Mouse (Mus musculus): ENCODE results near the gene Gkap1. TPM values are rescaled to one million over a fixed set of nuclear protein-coding genes. Genes with fewer than 3 reads are reported as not detected.

Gkap1 gene
- polyA plus RNA-seq, 1 experiment = 21.2 TPM

DNA sequence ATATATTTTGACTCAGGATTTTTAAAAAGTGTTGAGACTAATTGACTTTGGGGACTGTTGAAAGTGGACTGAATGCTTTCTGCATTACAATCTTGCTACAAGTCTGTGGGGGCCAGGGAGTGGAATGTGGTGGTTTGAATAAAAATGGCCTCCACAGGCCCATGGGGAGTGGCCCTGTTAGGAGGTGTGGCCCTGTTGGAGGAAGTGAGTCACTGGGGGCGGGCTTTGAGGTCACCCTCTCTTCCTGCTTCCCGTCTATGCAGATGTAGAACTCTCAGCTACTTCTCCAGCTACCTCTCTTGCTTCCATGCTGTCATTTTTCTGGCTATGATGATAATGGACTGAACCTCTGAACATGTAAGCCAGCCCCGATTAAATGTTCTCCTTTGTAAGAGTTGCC is 23.3 kb upstream of the Gkap1 start:
- H3K4me1 ChIP-seq (ENCODE audit: control insufficient read depth, insufficient read depth, low read length) = no peaks in the 10 kb centered on the region
- H3K27ac ChIP-seq (ENCODE audit: insufficient read depth, low read length) = no peak overlapping the region
- no peak for TF ChIP-seq CTCF (IDR thresholded peaks at IDR 0.05; ENCODE audit: extremely low read depth, insufficient read depth, low read length)
- no peak for TF ChIP-seq POLR2A (IDR thresholded peaks at IDR 0.05; ENCODE audit: extremely low read depth, insufficient read depth, low read length)
- no peak overlapping the region for H3K4me3 ChIP-seq (ENCODE audit: insufficient read depth, low read length)

GRCm38 (mm10) chr13:58295582-58295981 is 20.1 kb upstream of the Gkap1 start:
- Histone ChIP-seq H3K27ac (ENCODE audit: insufficient read depth, low read length) (no peak overlapping the region), H3K4me1 (ENCODE audit: control insufficient read depth, insufficient read depth, low read length) (no peaks in the 10 kb centered on the region), H3K4me3 (ENCODE audit: insufficient read depth, low read length) (no peak overlapping the region)
- TF ChIP-seq CTCF (IDR thresholded peaks at IDR 0.05; ENCODE audit: extremely low read depth, insufficient read depth, low read length) (no peak), POLR2A (IDR thresholded peaks at IDR 0.05; ENCODE audit: extremely low read depth, insufficient read depth, low read length) (no peak)

- no peak overlapping the region for H3K27ac ChIP-seq (ENCODE audit: insufficient read depth, low read length)
- no peaks in the 10 kb centered on the region for H3K4me1 ChIP-seq (ENCODE audit: control insufficient read depth, insufficient read depth, low read length)
- no peak overlapping the region for H3K4me3 ChIP-seq (ENCODE audit: insufficient read depth, low read length)
- no peak for TF ChIP-seq CTCF (IDR thresholded peaks at IDR 0.05; ENCODE audit: extremely low read depth, insufficient read depth, low read length)
- TF ChIP-seq POLR2A (IDR thresholded peaks at IDR 0.05; ENCODE audit: extremely low read depth, insufficient read depth, low read length) = no peak
Observed at GRCm38 (mm10) chr13:58292811-58293210, 17.3 kb upstream of the Gkap1 start.

GRCm38 (mm10) chr13:58289308-58289707 is 13.8 kb upstream of the Gkap1 start:
- no peaks in the 10 kb centered on the region for H3K4me1 ChIP-seq (ENCODE audit: control insufficient read depth, insufficient read depth, low read length)
- H3K4me3 ChIP-seq (ENCODE audit: insufficient read depth, low read length) = no peak overlapping the region
- no peak overlapping the region for H3K27ac ChIP-seq (ENCODE audit: insufficient read depth, low read length)
- no peak for TF ChIP-seq POLR2A (IDR thresholded peaks at IDR 0.05; ENCODE audit: extremely low read depth, insufficient read depth, low read length)
- TF ChIP-seq CTCF (IDR thresholded peaks at IDR 0.05; ENCODE audit: extremely low read depth, insufficient read depth, low read length) = 0 out of 2 replicates have a peak, but pooled peaks have one; percentile 3

DNA sequence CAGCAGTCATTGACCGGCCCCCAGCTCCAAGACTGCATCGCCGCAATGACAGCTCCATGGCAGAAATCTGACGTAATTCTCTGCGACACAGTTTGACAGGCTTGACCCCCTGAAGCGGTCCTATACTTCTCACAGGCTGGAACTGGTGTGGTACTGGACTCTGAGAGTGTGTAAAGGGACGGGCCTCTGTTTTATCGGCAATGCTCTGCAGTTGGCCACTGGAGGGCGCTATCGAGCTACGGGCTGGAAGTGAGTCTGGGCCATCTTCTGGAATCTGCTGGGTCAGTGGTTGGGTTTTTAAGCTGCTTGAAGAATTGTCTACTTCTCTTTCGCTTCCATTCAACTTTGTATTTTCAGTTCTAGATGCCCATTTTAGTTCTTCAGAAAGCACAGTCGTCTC is 12.3 kb upstream of the Gkap1 start:
- H3K27ac ChIP-seq (ENCODE audit: insufficient read depth, low read length) = no peak overlapping the region
- peak; percentile 94 for TF ChIP-seq CTCF (IDR thresholded peaks at IDR 0.05; ENCODE audit: extremely low read depth, insufficient read depth, low read length)
- TF ChIP-seq POLR2A (IDR thresholded peaks at IDR 0.05; ENCODE audit: extremely low read depth, insufficient read depth, low read length) = no peak
- no peak overlapping the region for H3K4me3 ChIP-seq (ENCODE audit: insufficient read depth, low read length)
- no peaks in the 10 kb centered on the region for H3K4me1 ChIP-seq (ENCODE audit: control insufficient read depth, insufficient read depth, low read length)

- H3K4me3 ChIP-seq (ENCODE audit: insufficient read depth, low read length) = no peak overlapping the region
Observed at GRCm38 (mm10) chr13:58283466-58283865, 8.0 kb upstream of the Gkap1 start.

DNA sequence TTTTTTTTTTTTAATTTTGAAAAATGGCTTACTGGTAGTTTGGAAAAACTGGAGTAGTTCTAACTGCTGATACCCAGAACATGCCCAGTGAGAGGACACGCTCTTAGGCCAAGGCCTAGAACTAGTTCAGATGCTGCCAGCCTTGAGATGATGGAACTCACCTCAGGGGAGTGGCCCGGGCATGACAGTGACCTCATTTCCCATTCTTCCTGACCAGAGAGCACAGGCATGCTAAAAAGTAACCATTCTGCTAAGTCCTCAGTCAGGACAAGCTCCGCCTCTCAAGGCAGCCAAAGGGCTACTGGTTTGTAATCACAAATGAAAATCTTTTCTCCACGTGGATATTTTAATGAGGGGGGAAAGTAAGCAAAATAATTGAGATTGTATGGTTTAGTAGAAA is 6.4 kb upstream of the Gkap1 start:
- Histone ChIP-seq H3K27ac (ENCODE audit: insufficient read depth, low read length) (no peak overlapping the region), H3K4me1 (ENCODE audit: control insufficient read depth, insufficient read depth, low read length) (no peaks in the 10 kb centered on the region)
- TF ChIP-seq CTCF (IDR thresholded peaks at IDR 0.05; ENCODE audit: extremely low read depth, insufficient read depth, low read length) = no peak
- TF ChIP-seq POLR2A (IDR thresholded peaks at IDR 0.05; ENCODE audit: extremely low read depth, insufficient read depth, low read length) = no peak

More at GRCm38 (mm10) chr13:58283466-58283865, 8.0 kb upstream of the Gkap1 start:
- no peaks in the 10 kb centered on the region for H3K4me1 ChIP-seq (ENCODE audit: control insufficient read depth, insufficient read depth, low read length)
- H3K27ac ChIP-seq (ENCODE audit: insufficient read depth, low read length) = no peak overlapping the region
- TF ChIP-seq POLR2A (IDR thresholded peaks at IDR 0.05; ENCODE audit: extremely low read depth, insufficient read depth, low read length) (no peak), CTCF (IDR thresholded peaks at IDR 0.05; ENCODE audit: extremely low read depth, insufficient read depth, low read length) (no peak)

DNA sequence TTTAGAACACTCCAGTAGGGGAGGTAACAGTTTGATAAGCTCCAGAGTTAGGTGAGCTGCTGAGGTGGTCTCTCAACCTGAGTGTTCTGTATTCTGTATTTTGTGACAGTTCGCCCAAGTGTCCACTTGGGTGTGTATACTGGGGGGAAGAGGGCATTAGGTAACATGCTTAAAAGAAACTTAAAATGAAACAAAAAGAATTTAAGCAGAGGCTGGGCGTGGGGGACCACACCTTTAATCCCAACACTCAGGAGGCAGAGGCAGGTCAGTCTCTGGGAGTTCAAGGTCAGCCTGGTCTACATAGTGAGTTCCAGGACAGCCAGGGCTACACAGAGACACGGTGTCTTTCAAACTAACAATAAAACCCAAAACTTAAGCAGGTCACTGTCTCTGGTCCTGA is 5.0 kb upstream of the Gkap1 start:
- no peak overlapping the region for H3K27ac ChIP-seq (ENCODE audit: insufficient read depth, low read length)
- TF ChIP-seq CTCF (IDR thresholded peaks at IDR 0.05; ENCODE audit: extremely low read depth, insufficient read depth, low read length) = no peak
- TF ChIP-seq POLR2A (IDR thresholded peaks at IDR 0.05; ENCODE audit: extremely low read depth, insufficient read depth, low read length) = no peak
- H3K4me1 ChIP-seq (ENCODE audit: control insufficient read depth, insufficient read depth, low read length) = no peaks in the 10 kb centered on the region
- H3K4me3 ChIP-seq (ENCODE audit: insufficient read depth, low read length) = no peak overlapping the region

More for the DNA sequence above, 6.4 kb upstream of the Gkap1 start:
- no peak overlapping the region for H3K4me3 ChIP-seq (ENCODE audit: insufficient read depth, low read length)

GRCm38 (mm10) chr13:58276256-58276655 is 757 bp upstream of the Gkap1 start:
- no peak overlapping the region for H3K4me3 ChIP-seq (ENCODE audit: insufficient read depth, low read length)
- no peak overlapping the region for H3K27ac ChIP-seq (ENCODE audit: insufficient read depth, low read length)
- H3K4me1 ChIP-seq (ENCODE audit: control insufficient read depth, insufficient read depth, low read length) = no peaks in the 10 kb centered on the region; the same call in 1 of the 2 replicates
- TF ChIP-seq CTCF (IDR thresholded peaks at IDR 0.05; ENCODE audit: extremely low read depth, insufficient read depth, low read length) (no peak), POLR2A (IDR thresholded peaks at IDR 0.05; ENCODE audit: extremely low read depth, insufficient read depth, low read length) (no peak)

DNA sequence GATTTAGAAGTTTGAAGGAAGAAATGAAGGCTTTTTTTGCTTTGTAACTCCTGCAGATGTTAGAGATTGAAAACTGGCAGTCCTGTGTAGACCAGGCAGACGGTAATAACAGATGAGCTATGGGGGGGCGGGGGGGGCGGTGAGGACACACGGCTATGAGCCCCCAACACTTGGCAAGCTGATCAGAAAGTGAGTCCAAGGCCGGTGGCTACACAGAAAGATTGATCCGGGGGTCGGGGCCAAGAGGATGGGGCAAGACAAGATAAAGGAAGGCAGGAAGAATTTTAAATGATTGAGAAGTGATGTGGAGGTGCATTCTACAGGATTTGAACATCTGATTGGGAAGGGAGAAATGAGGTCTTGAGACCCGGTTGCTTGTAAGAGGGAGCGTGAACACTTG is 423 bp downstream of the Gkap1 start:
- peak overlapping the region; percentile 41 for H3K4me3 ChIP-seq (ENCODE audit: insufficient read depth, low read length)
- TF ChIP-seq CTCF (IDR thresholded peaks at IDR 0.05; ENCODE audit: extremely low read depth, insufficient read depth, low read length) (no peak), POLR2A (IDR thresholded peaks at IDR 0.05; ENCODE audit: extremely low read depth, insufficient read depth, low read length) (no peak)
- H3K4me1 ChIP-seq (ENCODE audit: control insufficient read depth, insufficient read depth, low read length) = no peaks in the 10 kb centered on the region; the same call in 1 of the 2 replicates
- H3K27ac ChIP-seq (ENCODE audit: insufficient read depth, low read length) = no peak overlapping the region

All from cortical plate, adult 2 months (tissue).